Mouse (Mus musculus) intestine, postnatal 0 days (tissue): ENCODE data around the gene Bet1. TPM values are rescaled to one million over a fixed set of nuclear protein-coding genes. Genes with fewer than 3 reads are reported as not detected.
A peak's percentile ranks its signal among the peaks of the same experiment; 100 is the strongest.

Experiments
- ATAC-seq: fragments of 200-750 bp; cut with Nextera tagmentation; 2 replicates; pipeline ENCODE4 v1.8.0; 2017; ENCODE audit warnings: mild to moderate bottlenecking, moderate TSS enrichment, moderate library complexity
- H3K27ac ChIP-seq: fragments of 300-500 bp; sonication (generic); 2 replicates; pipeline ENCODE4 v1.5.1; 2014; ENCODE audit warnings: mild to moderate bottlenecking, low read depth, low read length, moderate library complexity
- H3K27me3 ChIP-seq: fragments of 300-500 bp; sonication (generic); replicated peaks from 2 replicates; pipeline ENCODE4 v1.6.1; 2014; ENCODE audit warnings: low read length, mixed read lengths; ENCODE audit not compliant: control insufficient read depth, insufficient read depth
- H3K36me3 ChIP-seq: fragments of 300-500 bp; sonication (generic); 2 replicates; pipeline ENCODE4 v1.6.1; 2014; ENCODE audit warnings: mild to moderate bottlenecking, moderate library complexity; ENCODE audit not compliant: control insufficient read depth, insufficient read depth
- H3K4me1 ChIP-seq: fragments of 300-500 bp; sonication (generic); replicated peaks from 2 replicates; pipeline ENCODE4 v1.6.1; 2014; ENCODE audit warnings: antibody characterized with exemption, low read length, mixed read lengths; ENCODE audit not compliant: control insufficient read depth, insufficient read depth
- H3K4me2 ChIP-seq: fragments of 300-500 bp; sonication (generic); replicated peaks from 2 replicates; pipeline ENCODE4 v1.6.1; 2014; ENCODE audit warnings: low read depth, mild to moderate bottlenecking, moderate library complexity
- H3K4me3 ChIP-seq: fragments of 300-500 bp; sonication (generic); 2 replicates; pipeline ENCODE4 v1.5.1; 2014; ENCODE audit warnings: low read depth, low read length
- H3K9ac ChIP-seq: fragments of 300-500 bp; sonication (generic); 2 replicates; pipeline ENCODE4 v1.6.1; 2014; ENCODE audit warnings: mild to moderate bottlenecking, low read depth, low read length
- H3K9me3 ChIP-seq: fragments of 300-500 bp; sonication (generic); 2 replicates; pipeline ENCODE4 v1.6.1; 2016; ENCODE audit warnings: mixed run types; ENCODE audit not compliant: control insufficient read depth
- CTCF ChIP-seq: sonication (generic); IDR thresholded peaks from 2 replicates; pipeline ENCODE4 v1.5.1; 2016; ENCODE audit warnings: low read depth, mild to moderate bottlenecking, control low read depth, antibody characterized with exemption, moderate library complexity
- WGBS: fragments of 180-500 bp; shearing (Covaris S2); extraction: QIAGEN DNeasy Blood & Tissue Kit; methylation state at CpG from one replicate; pipeline ENCODE4 v1.1.7; 2014; 5-methylcytosine and 5-hydroxymethylcytosine counted together
- polyA plus RNA-seq: library from polyadenylated mRNA; unstranded; fragments of >200 nt; fragmentation: Nextera tagmentation; extraction: Ambion mirVana; gene quantifications from 2 replicates; pipeline ENCODE4 v1.2.1, GENCODE M21; 2015

The Bet1 gene
- polyA plus RNA-seq, 1 experiment from 2014 or later: 103 TPM

GRCm38 (mm10) chr6:4069714-4070113, 17.1 kb downstream of the Bet1 start:
- no peaks in the 10 kb centered on the region for H3K27me3 ChIP-seq
- H3K36me3 ChIP-seq: no peaks in the 10 kb centered on the region
- no peak overlapping the region for H3K9ac ChIP-seq
- H3K4me2 ChIP-seq: no peak overlapping the region
- H3K4me3 ChIP-seq: no peak overlapping the region
- H3K9me3 ChIP-seq: no peaks in the 10 kb centered on the region
- no peaks in the 10 kb centered on the region for H3K4me1 ChIP-seq
- no peak for TF ChIP-seq CTCF
- no peak overlapping the region for H3K27ac ChIP-seq
- ATAC-seq: 0 out of 2 replicates have a peak, but pooled peaks have one; percentile 31

GRCm38 (mm10) chr6:4054387-4054786, 32.4 kb downstream of the Bet1 start:
- Histone ChIP-seq H3K36me3 (no peaks in the 10 kb centered on the region), H3K9ac (no peak overlapping the region), H3K27me3 (no peaks in the 10 kb centered on the region), H3K9me3 (no peaks in the 10 kb centered on the region), H3K4me1 (no peaks in the 10 kb centered on the region), H3K27ac (no peak overlapping the region), H3K4me3 (no peak overlapping the region), H3K4me2 (no peak overlapping the region)
- TF ChIP-seq CTCF: no peak
- ATAC-seq: no peak
- 88% methylated on average over 4 of the region's 4 CpGs for WGBS

- Histone ChIP-seq H3K4me1 (no peaks in the 10 kb centered on the region), H3K36me3 (no peaks in the 10 kb centered on the region), H3K9ac (no peak overlapping the region), H3K4me3 (no peak overlapping the region), H3K27ac (no peak overlapping the region), H3K27me3 (no peaks in the 10 kb centered on the region), H3K4me2 (no peak overlapping the region), H3K9me3 (no peaks in the 10 kb centered on the region)
- no peak for ATAC-seq
- no peak for TF ChIP-seq CTCF
- 40% methylated on average over 1 of the region's 1 CpGs for WGBS
Observed at GRCm38 (mm10) chr6:4052843-4053242, 33.9 kb downstream of the Bet1 start.

- H3K27ac ChIP-seq: no peak overlapping the region
- H3K4me1 ChIP-seq: no peaks in the 10 kb centered on the region
- 97% methylated on average over 1 of the region's 1 CpGs for WGBS
- H3K9ac ChIP-seq: no peak overlapping the region
- no peaks in the 10 kb centered on the region for H3K36me3 ChIP-seq
- no peak overlapping the region for H3K4me2 ChIP-seq
- no peak for ATAC-seq
- no peak for TF ChIP-seq CTCF
- H3K9me3 ChIP-seq: no peaks in the 10 kb centered on the region
- no peak overlapping the region for H3K4me3 ChIP-seq
- no peaks in the 10 kb centered on the region for H3K27me3 ChIP-seq
Observed at GRCm38 (mm10) chr6:4047200-4047599, 39.6 kb downstream of the Bet1 start.

- no peaks in the 10 kb centered on the region for H3K4me1 ChIP-seq
- no peak for TF ChIP-seq CTCF
- no peak overlapping the region for H3K27ac ChIP-seq
- 39% methylated on average over 1 of the region's 1 CpGs for WGBS
- no peaks in the 10 kb centered on the region for H3K36me3 ChIP-seq
- no peak overlapping the region for H3K4me3 ChIP-seq
- no peaks in the 10 kb centered on the region for H3K27me3 ChIP-seq
- H3K4me2 ChIP-seq: no peak overlapping the region
- no peaks in the 10 kb centered on the region for H3K9me3 ChIP-seq
- no peak overlapping the region for H3K9ac ChIP-seq
- no peak for ATAC-seq
Observed at GRCm38 (mm10) chr6:4041821-4042220, 45.0 kb downstream of the Bet1 start.

GRCm38 (mm10) chr6:4030956-4031355, 55.8 kb downstream of the Bet1 start:
- no peaks in the 10 kb centered on the region for H3K4me1 ChIP-seq
- H3K36me3 ChIP-seq: no peaks in the 10 kb centered on the region
- no peak for ATAC-seq
- H3K27me3 ChIP-seq: no peaks in the 10 kb centered on the region
- H3K9me3 ChIP-seq: no peaks in the 10 kb centered on the region
- H3K4me2 ChIP-seq: no peak overlapping the region
- 78% methylated on average over 3 of the region's 3 CpGs for WGBS
- H3K4me3 ChIP-seq: no peak overlapping the region
- no peak overlapping the region for H3K27ac ChIP-seq
- H3K9ac ChIP-seq: no peak overlapping the region
- no peak for TF ChIP-seq CTCF

Other genes starting within 250 kb of the Bet1 start
- gene Tfpi2, start 98.1 kb downstream of the Bet1 start, polyA plus RNA-seq: 7.1 and 8.2 TPM in 2 replicates
- gene Gngt1, start 93.2 kb downstream of the Bet1 start, polyA plus RNA-seq: 0.17 TPM in 1 of 2 replicates, not detected in the other
- 93.7 and 100 TPM in 2 replicates for gene Gng11, start 83.1 kb downstream of the Bet1 start, polyA plus RNA-seq